Comparison of ENCODE assay signal across 8 mouse cellular contexts in genomic region chr7:140821653-140822329, GRCm38 (mm10). TPM values are rescaled to one million over a fixed set of nuclear protein-coding genes. Genes with fewer than 3 reads are reported as not detected.
DNase-seq lines count a peak whose midpoint lies in the region; ATAC-seq lines count a peak whose summit lies in the region.

Gene Zfp941 (minus strand): TSS chr7:140822178.

- peak; percentile 95 for DNase-seq in MN1 (ENCODE audit: low spot score)
- DNase-seq in c-Kit-positive CD71-positive TER-119-negative erythroid progenitor cells, embryonic 14.5 days (ENCODE audit: low read depth) = peak; percentile 42
- DNase-seq in forebrain, embryonic 10.5 days (ENCODE audit: extremely low spot score, low spot score) = peak; percentile 67
- peak; percentile 66 to 80 for DNase-seq in left cerebral cortex, adult 9 months (ENCODE audit: low spot score in 2 of 2)
- DNase-seq in thymus, adult 18-20 months = no peak

- H3K36me3 ChIP-seq in forebrain, embryonic 10.5 days (replicated peaks) = no peaks in the 10 kb centered on the region
- no peaks in the 10 kb centered on the region for H3K36me3 ChIP-seq in hindbrain, embryonic 16.5 days (ENCODE audit: control insufficient read depth, insufficient read depth, low read length)
- H3K36me3 ChIP-seq in stomach, embryonic 15.5 days = no peaks in the 10 kb centered on the region

- peak within 1 kb of the TSS; percentile 57 for H3K4me2 ChIP-seq in hindbrain, embryonic 16.5 days (ENCODE audit: low read length)
- H3K4me2 ChIP-seq in stomach, embryonic 15.5 days = peak within 1 kb of the TSS; percentile 63

- no peaks in the 10 kb centered on the region for H3K9me3 ChIP-seq in forebrain, embryonic 10.5 days
- no peaks in the 10 kb centered on the region for H3K9me3 ChIP-seq in hindbrain, embryonic 16.5 days (ENCODE audit: control insufficient read depth, low read length)
- H3K9me3 ChIP-seq in stomach, embryonic 15.5 days = no peaks in the 10 kb centered on the region

- H3K4me3 ChIP-seq in forebrain, embryonic 10.5 days = peak within 1 kb of the TSS; percentile 69
- H3K4me3 ChIP-seq in hindbrain, embryonic 16.5 days (ENCODE audit: low read length) = peak within 1 kb of the TSS; percentile 67
- peak within 1 kb of the TSS; percentile 41 for H3K4me3 ChIP-seq in stomach, embryonic 15.5 days (replicated peaks)

- ATAC-seq in hindbrain, embryonic 16.5 days = peak; percentile 89
- peak; percentile 92 for ATAC-seq in megakaryocyte-erythroid progenitor cell, adult 5-6 weeks (replicated peaks; ENCODE audit: low FRiP score, low TSS enrichment, poor library complexity, severe bottlenecking)
- ATAC-seq in stomach, embryonic 15.5 days (ENCODE audit: insufficient read depth, low FRiP score, low read depth) = peak; percentile 68

- under 1% methylated on average over 21 of the region's 21 CpGs for WGBS in forebrain, embryonic 10.5 days
- 4% methylated on average over 21 of the region's 21 CpGs for WGBS in hindbrain, embryonic 16.5 days
- WGBS in stomach, embryonic 15.5 days = 2% methylated on average over 21 of the region's 21 CpGs

- peak within 1 kb of the TSS; percentile 83 for H3K27ac ChIP-seq in forebrain, embryonic 10.5 days
- H3K27ac ChIP-seq in hindbrain, embryonic 16.5 days (ENCODE audit: low read depth, low read length) = peak within 1 kb of the TSS; percentile 89
- no peak within 1 kb of the TSS for H3K27ac ChIP-seq in stomach, embryonic 15.5 days

- peaks cover 4% of the 10 kb centered on the region; the same call in 1 of the 2 replicates for H3K27me3 ChIP-seq in forebrain, embryonic 10.5 days (ENCODE audit: poor library complexity, severe bottlenecking)
- no peaks in the 10 kb centered on the region for H3K27me3 ChIP-seq in hindbrain, embryonic 16.5 days (replicated peaks; ENCODE audit: control insufficient read depth, insufficient read depth, low read length)
- H3K27me3 ChIP-seq in stomach, embryonic 15.5 days (replicated peaks) = no peaks in the 10 kb centered on the region

- H3K4me1 ChIP-seq in forebrain, embryonic 10.5 days = peaks cover 10% of the 10 kb centered on the region
- H3K4me1 ChIP-seq in hindbrain, embryonic 16.5 days (ENCODE audit: control insufficient read depth, insufficient read depth, low read depth, low read length) = peaks cover 9% of the 10 kb centered on the region
- no peaks in the 10 kb centered on the region for H3K4me1 ChIP-seq in stomach, embryonic 15.5 days

- H3K9ac ChIP-seq in hindbrain, embryonic 16.5 days (ENCODE audit: low read depth, low read length) = peak within 1 kb of the TSS; percentile 74
- H3K9ac ChIP-seq in stomach, embryonic 15.5 days = no peak within 1 kb of the TSS

RNA-seq across cellular contexts. Expression of gene Zfp941, which starts in this region (rescaled TPM):
- polyA plus RNA-seq in forebrain, embryonic 10.5 days (2016; fragmentation: Nextera tagmentation; extraction: Ambion mirVana) = 3.7 and 3.8 TPM in 2 replicates
- polyA plus RNA-seq in hindbrain, embryonic 16.5 days (2015; fragmentation: Nextera tagmentation; extraction: Ambion mirVana) = 28.8 and 32.3 TPM in 2 replicates
- total RNA-seq in megakaryocyte-erythroid progenitor cell, adult 5-6 weeks (2014; fragmentation: Nextera tagmentation) = 4.0 TPM in 1 of 2 replicates, not detected in the other
- total RNA-seq in megakaryocyte-erythroid progenitor cell, adult 5-6 weeks (2017) = 0.56 and 2.7 TPM in 2 replicates
- 1.5 and 1.7 TPM in 2 replicates for polyA plus RNA-seq in stomach, embryonic 15.5 days (2015; fragmentation: Nextera tagmentation; extraction: Ambion mirVana)

Comparison
In these comparisons a context has a peak if more than half of its experiments do, and no peak if none do; other contexts are left out.
1. DNase-seq: peak in MN1 (single experiment), c-Kit-positive CD71-positive TER-119-negative erythroid progenitor cells, embryonic 14.5 days (single experiment), forebrain, embryonic 10.5 days (single experiment) and left cerebral cortex, adult 9 months (2 of 2); none in thymus, adult 18-20 months (0 of 2).
2. Peak in every context shown above with its lines, with median percentiles within 50 percentile points of each other: H3K4me3 ChIP-seq and ATAC-seq.